Mouse (Mus musculus): Measurements from ENCODE around the gene Gm49336.

- no peak for TF ChIP-seq CEBPB (IDR thresholded peaks at IDR 0.05; ENCODE audit: low read depth)
- TF ChIP-seq USF1 (IDR thresholded peaks at IDR 0.05; ENCODE audit: low read depth): no peak
- no peak for TF ChIP-seq CTCF (IDR thresholded peaks at IDR 0.05; ENCODE audit: control insufficient read depth, insufficient read depth, insufficient read length)
- no peak for TF ChIP-seq MYOD1 (IDR thresholded peaks at IDR 0.05; ENCODE audit: control insufficient read depth, insufficient read length, low read depth)
These were observed 73.4 kb downstream of the Gm49336 start for GRCm38 (mm10) chr14:60177614-60178570.

Measured in C2C12 (cell line).